Mouse (Mus musculus) CH12.LX (cell line): ENCODE measurements around the gene Rnf126. TPM values are rescaled to one million over a fixed set of nuclear protein-coding genes. Genes with fewer than 3 reads are reported as not detected.
A peak's percentile ranks its signal among the peaks of the same experiment; 100 is the strongest.

Experiments
- DNase-seq: peaks from one replicate; pipeline ENCODE4 v3.0.0-alpha.2; 2013; ENCODE audit errors: extremely low read depth
- H3K27ac ChIP-seq: 2 replicates; pipeline ENCODE4 v1.5.1; 2012; ENCODE audit warnings: low read depth, mild to moderate bottlenecking, control low read depth, moderate library complexity; ENCODE audit not compliant: insufficient read depth
- H3K27me3 ChIP-seq: replicated peaks from 2 replicates; pipeline ENCODE3; 2012; ENCODE audit warnings: inconsistent platforms
- H3K36me3 ChIP-seq, 2 experiments: replicated peaks in 1 of 2; 2 replicates each; pipeline versions ENCODE3 to v1.6.1; 2012; ENCODE audit warnings: inconsistent platforms in 1 of 2, low read length in 1 of 2, mild to moderate bottlenecking in 1 of 2, mixed read lengths in 1 of 2, moderate library complexity in 1 of 2; ENCODE audit not compliant: control insufficient read depth in 1 of 2, insufficient read depth in 1 of 2
- H3K4me1 ChIP-seq, 2 experiments: 2 replicates each; pipeline ENCODE4 v1.6.1; 2012; ENCODE audit warnings: inconsistent platforms in 1 of 2, moderate library complexity in 1 of 2; ENCODE audit not compliant: insufficient read depth in 2 of 2, control insufficient read depth in 1 of 2
- H3K4me2 ChIP-seq: 2 replicates; pipeline ENCODE4 v1.6.1; 2012; ENCODE audit warnings: low read depth, mild to moderate bottlenecking, control low read depth; ENCODE audit not compliant: poor library complexity, insufficient read depth, severe bottlenecking
- H3K4me3 ChIP-seq, 3 experiments: fragments of 150-350 bp in 1 of 3; sonication (generic) in 1 of 3; replicated peaks in 1 of 3; 2 replicates each; pipeline versions ENCODE3 to v1.5.1; 2011 to 2012; ENCODE audit warnings: low read depth in 2 of 3, low read length in 2 of 3, mild to moderate bottlenecking in 2 of 3, moderate library complexity in 2 of 3, control low read depth in 1 of 3, improper control_type of control experiment in 1 of 3, inconsistent platforms in 1 of 3, mixed read lengths in 1 of 3; ENCODE audit not compliant: poor library complexity in 1 of 3
- H3K79me2 ChIP-seq: replicated peaks from 2 replicates; pipeline ENCODE4 v1.6.1; 2012; ENCODE audit warnings: mild to moderate bottlenecking, moderate library complexity; ENCODE audit not compliant: control insufficient read depth, poor library complexity, insufficient read depth, severe bottlenecking; ENCODE audit errors: extremely low read depth
- H3K9ac ChIP-seq: 2 replicates; pipeline ENCODE4 v1.6.1; 2012; ENCODE audit warnings: low read depth, mild to moderate bottlenecking, control low read depth, moderate library complexity; ENCODE audit not compliant: insufficient read depth
- H3K9me3 ChIP-seq: replicated peaks from 2 replicates; pipeline ENCODE3; 2012; ENCODE audit warnings: low read length, inconsistent platforms, mixed read lengths
- CHD2 ChIP-seq: IDR thresholded peaks from 2 replicates; pipeline ENCODE4 v1.6.1; 2011; ENCODE audit warnings: low read length, improper control_type of control experiment
- GABPA ChIP-seq: IDR thresholded peaks from 2 replicates; pipeline ENCODE4 v1.6.1; 2012; ENCODE audit warnings: low read depth, low read length, improper control_type of control experiment, inconsistent platforms; ENCODE audit not compliant: insufficient replicate concordance
- JUN ChIP-seq: IDR thresholded peaks from 2 replicates; pipeline ENCODE4 v1.6.1; 2011; ENCODE audit warnings: low read depth, mild to moderate bottlenecking, low read length, improper control_type of control experiment, moderate library complexity; ENCODE audit not compliant: insufficient read depth
- JUND ChIP-seq: conservative IDR thresholded peaks from 2 replicates; pipeline ENCODE4 v1.6.1; 2011; ENCODE audit warnings: low read depth, low read length, improper control_type of control experiment
- MAFK ChIP-seq: IDR thresholded peaks from 2 replicates; pipeline ENCODE4 v1.6.1; 2011; ENCODE audit warnings: low read length, improper control_type of control experiment; ENCODE audit not compliant: insufficient replicate concordance
- MAZ ChIP-seq: IDR thresholded peaks from 2 replicates; pipeline ENCODE4 v1.6.1; 2012; ENCODE audit warnings: low read depth, mild to moderate bottlenecking, inconsistent platforms, low read length, improper control_type of control experiment, moderate library complexity
- MYC ChIP-seq: IDR thresholded peaks from 2 replicates; pipeline ENCODE4 v1.6.1; 2011; ENCODE audit warnings: low read depth, mild to moderate bottlenecking, improper control_type of control experiment, low read length
- SIN3A ChIP-seq: IDR thresholded peaks from 2 replicates; pipeline ENCODE4 v1.6.1; 2012; ENCODE audit warnings: low read length, improper control_type of control experiment, inconsistent platforms
- SMC3 ChIP-seq: IDR thresholded peaks from 2 replicates; pipeline ENCODE4 v1.6.1; 2011; ENCODE audit warnings: low read depth, low read length, improper control_type of control experiment
- TBP ChIP-seq: conservative IDR thresholded peaks from 2 replicates; pipeline ENCODE4 v1.6.1; 2011; ENCODE audit warnings: low read depth, low read length, improper control_type of control experiment
- TCF12 ChIP-seq: IDR thresholded peaks from 2 replicates; pipeline ENCODE4 v1.6.1; 2014; ENCODE audit warnings: low read depth, mild to moderate bottlenecking, inconsistent platforms, low read length, improper control_type of control experiment
- ZMIZ1 ChIP-seq: IDR thresholded peaks from 2 replicates; pipeline ENCODE4 v1.6.1; 2012; ENCODE audit warnings: low read depth, mild to moderate bottlenecking, inconsistent platforms, low read length, improper control_type of control experiment
- ZNF384 ChIP-seq: IDR thresholded peaks from 2 replicates; pipeline ENCODE4 v1.6.1; 2012; ENCODE audit warnings: low read depth, low read length, improper control_type of control experiment, inconsistent platforms
- dilution Hi-C: fragments of 300-500 bp; cut with MboI; formaldehyde crosslinking; loops from 2 replicates; pipeline ENCODE4 v1.14.3; 2020; ENCODE audit warnings: low sequenced_read_pairs; ENCODE audit not compliant: extremely low pct_unique_long_range_greater_than_20kb, extremely low pct_ligation_motif_present
- in situ Hi-C: fragments of 300-500 bp; cut with MboI; formaldehyde crosslinking; loops from 3 replicates; pipeline ENCODE4 v1.14.3; 2019; ENCODE audit warnings: low sequenced_read_pairs, low pct_ligation_motif_present, low pct_unique_long_range_greater_than_20kb, mixed read lengths
- polyA plus RNA-seq: library from polyadenylated mRNA; unstranded; fragments of >175 nt; gene quantifications from 2 replicates; pipeline ENCODE4 v1.2.1, GENCODE M21; 2012; ENCODE audit warnings: low read depth; ENCODE audit not compliant: insufficient read length
- total RNA-seq, 2 experiments: library from RNA; depleted of rRNA; stranded (reverse); fragments of 300-350 nt in 1 of 2; fragments of >200 nt in 1 of 2; gene quantifications; 2 replicates each; pipeline ENCODE4 v1.2.3; 2012 to 2014

Rnf126 gene
- total and polyA plus RNA-seq, 3 experiments = 32.4 to 112 (median 67.9) TPM

GRCm38 (mm10) chr10:79792339-79793040 lies 25.7 kb upstream of the Rnf126 start:
- in situ Hi-C loops = no loop called here
- Histone ChIP-seq H3K36me3 (no peaks in the 10 kb centered on the region), H3K9ac (no peak overlapping the region), H3K4me3 (no peak overlapping the region), H3K27me3 (peaks cover 40% of the 10 kb centered on the region), H3K27ac (no peak overlapping the region), H3K4me2 (no peak overlapping the region), H3K79me2 (no peaks in the 10 kb centered on the region), H3K4me1 (peaks cover 8 to 33% of the 10 kb centered on the region in 2 experiments; a peak in 3 of 4 replicates), H3K9me3 (peaks cover 3% of the 10 kb centered on the region)
- TF ChIP-seq TBP (0 out of 2 replicates have a peak, but pooled peaks have one; percentile 40), MAFK (peak; percentile 82), MAZ (no peak), JUN (no peak)
- no peak for DNase-seq
- dilution Hi-C loops = no loop called here

DNA sequence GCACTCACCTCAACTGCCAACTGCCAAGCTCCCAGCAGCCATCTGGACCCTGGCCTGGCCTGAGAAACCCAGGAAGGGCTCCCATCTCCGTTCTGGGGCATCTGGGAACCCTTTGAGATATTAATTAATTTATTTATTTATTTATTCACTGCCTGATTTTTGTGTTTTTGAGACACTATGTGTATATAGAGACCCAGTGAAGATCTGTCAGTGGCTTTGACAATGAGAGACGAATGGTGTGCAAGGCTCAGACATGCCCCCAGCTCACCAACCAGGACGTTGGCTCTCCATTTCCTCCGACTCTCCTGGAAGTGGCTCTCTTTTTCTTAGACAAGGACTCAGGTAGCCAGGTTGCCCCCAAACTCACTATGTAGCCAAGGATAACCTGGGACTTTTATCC lies 24.1 kb upstream of the Rnf126 start, which contains the start of gene Prss57:
TSS of gene Prss57 (minus strand) at position 101 of the 400 bp plus-strand sequence.
- Histone ChIP-seq H3K4me3 (no peak within 1 kb of the TSS), H3K9ac (no peak within 1 kb of the TSS), H3K79me2 (no peaks in the 10 kb centered on the region), H3K4me2 (no peak within 1 kb of the TSS), H3K27me3 (peaks cover 38% of the 10 kb centered on the region), H3K36me3 (no peaks in the 10 kb centered on the region), H3K9me3 (peaks cover 2% of the 10 kb centered on the region), H3K4me1 (peaks cover 8 to 30% of the 10 kb centered on the region in 2 experiments; a peak in 3 of 4 replicates), H3K27ac (no peak within 1 kb of the TSS)
- dilution Hi-C loops = no loop called here
- in situ Hi-C loops = no loop called here
- TF ChIP-seq ZNF384 = no peak
- TF ChIP-seq ZMIZ1 = no peak
- no peak for TF ChIP-seq SMC3
- no peak for TF ChIP-seq SIN3A
- TF ChIP-seq MYC = no peak
- TF ChIP-seq CHD2 = no peak
- no peak for TF ChIP-seq JUND
- no peak for TF ChIP-seq TBP
- DNase-seq = no peak

DNA sequence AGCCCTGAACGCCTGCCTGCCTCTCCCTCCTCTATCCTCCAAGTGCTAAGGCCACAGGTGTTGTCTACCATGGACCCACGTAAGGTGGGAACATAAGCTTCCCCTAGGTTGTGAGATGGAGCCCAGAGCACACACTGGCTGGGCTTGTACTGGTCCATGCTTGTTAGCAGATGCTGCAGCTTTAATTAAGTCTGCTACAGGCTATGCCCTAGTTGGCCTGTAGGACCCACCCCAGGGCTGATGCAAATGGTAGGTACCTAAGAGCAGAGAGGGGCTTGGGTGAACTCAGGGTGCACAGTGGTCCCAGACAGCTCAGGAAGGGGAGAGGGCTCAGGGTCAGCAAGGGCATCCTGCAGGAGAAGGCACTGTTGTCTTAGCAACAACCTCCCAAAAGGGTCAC lies 22.8 kb upstream of the Rnf126 start:
- H3K4me1 ChIP-seq = peaks cover 8 to 30% of the 10 kb centered on the region in 2 experiments; a peak in 3 of 4 replicates
- no peaks in the 10 kb centered on the region for H3K79me2 ChIP-seq
- peaks cover 32% of the 10 kb centered on the region for H3K27me3 ChIP-seq
- TF ChIP-seq TCF12 (no peak), GABPA (no peak), MAFK (no peak)
- no peaks in the 10 kb centered on the region for H3K9me3 ChIP-seq
- in situ Hi-C loops = no loop called here
- no peak overlapping the region for H3K9ac ChIP-seq
- DNase-seq = no peak
- no peak overlapping the region for H3K4me2 ChIP-seq
- dilution Hi-C loops = no loop called here
- H3K36me3 ChIP-seq = no peaks in the 10 kb centered on the region
- H3K27ac ChIP-seq = no peak overlapping the region
- H3K4me3 ChIP-seq = no peak overlapping the region
